Mouse (Mus musculus) urinary bladder, postnatal 14 days (tissue): ENCODE data around the gene Cyp4f16.
"Not testable (repeated sequence)": the region's sequence is repeated elsewhere in the genome, so short reads cannot be mapped to it uniquely, and the experiment has no call there.

ENCODE experiments used
- DNase-seq: peaks from one replicate; pipeline ENCODE4 v3.0.0; 2021; ENCODE audit warnings: low spot score

Cyp4f16 gene

DNA sequence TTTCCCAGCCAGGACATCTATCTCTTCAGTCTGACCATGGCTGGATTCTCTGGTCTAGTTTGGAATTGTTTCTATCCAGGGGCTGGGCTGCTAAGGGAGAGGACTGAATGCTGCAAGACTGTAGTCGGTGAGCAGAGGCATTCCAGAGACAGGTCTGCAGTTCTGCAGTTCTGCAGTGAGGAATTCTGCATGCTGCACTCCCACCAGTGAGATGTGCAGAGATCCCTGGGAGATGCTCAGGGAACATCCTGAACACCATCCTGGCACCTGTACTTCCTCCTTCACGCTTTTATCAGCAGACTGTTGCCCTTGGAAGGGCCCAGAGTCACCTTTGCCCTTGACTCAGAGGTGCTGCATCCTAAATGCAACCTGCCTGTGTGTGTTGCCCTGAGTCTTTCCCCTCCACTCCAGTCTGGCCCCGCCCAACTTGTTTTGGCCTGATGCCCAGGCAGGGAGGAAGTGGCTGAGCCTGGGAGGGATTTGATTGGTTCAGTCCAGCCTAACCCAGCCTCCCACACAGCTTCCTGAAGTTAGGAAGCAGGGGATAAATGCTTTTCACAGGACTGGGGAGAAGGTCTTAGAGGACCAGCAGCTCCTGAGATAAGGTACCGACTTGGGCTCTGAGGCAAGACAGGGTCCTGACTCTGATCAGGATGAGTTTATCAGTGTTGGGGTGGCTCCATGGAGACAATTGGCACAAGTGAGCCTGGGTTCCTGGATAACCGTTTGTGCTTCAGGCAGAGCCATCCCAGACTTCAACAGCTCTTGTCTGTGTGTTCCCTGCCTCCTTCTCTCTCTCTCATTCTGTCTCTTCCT is at the start of gene Cyp4f16:
Gene Cyp4f16 (plus strand): TSS at position 508 of the 816 bp plus-strand sequence.
- DNase-seq: peak; percentile 93

DNA sequence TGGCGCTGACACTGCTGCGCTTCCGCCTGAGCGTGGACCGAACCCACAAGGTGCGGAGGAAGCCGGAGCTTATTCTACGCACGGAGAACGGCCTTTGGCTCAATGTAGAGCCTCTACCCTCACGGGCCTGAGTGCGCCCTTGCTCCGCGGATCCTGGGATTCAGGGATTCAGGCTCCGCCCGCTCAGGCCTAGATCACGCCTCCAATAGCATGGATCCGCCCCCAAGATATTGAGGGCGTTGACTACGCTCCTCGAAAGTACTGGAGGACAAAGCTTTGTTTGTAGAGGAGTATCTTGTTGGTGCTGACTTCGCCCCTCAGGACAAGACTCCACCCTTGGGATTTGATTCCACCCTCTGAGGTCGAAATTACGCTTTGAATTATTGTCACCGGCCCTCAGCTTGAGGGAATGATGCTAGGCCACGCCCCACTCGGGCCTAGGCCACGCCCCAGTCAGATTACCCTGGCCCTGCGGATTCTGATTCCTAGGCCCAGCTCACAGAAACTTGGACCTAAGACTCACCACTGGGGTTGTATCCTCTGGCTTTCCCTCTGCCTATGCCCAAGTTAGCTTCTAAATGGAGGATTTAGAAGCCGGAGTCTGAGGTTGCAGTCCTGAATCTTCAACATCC is 43.9 kb upstream of the Cyp4f16 start:
- DNase-seq: peak; percentile 30

DNA sequence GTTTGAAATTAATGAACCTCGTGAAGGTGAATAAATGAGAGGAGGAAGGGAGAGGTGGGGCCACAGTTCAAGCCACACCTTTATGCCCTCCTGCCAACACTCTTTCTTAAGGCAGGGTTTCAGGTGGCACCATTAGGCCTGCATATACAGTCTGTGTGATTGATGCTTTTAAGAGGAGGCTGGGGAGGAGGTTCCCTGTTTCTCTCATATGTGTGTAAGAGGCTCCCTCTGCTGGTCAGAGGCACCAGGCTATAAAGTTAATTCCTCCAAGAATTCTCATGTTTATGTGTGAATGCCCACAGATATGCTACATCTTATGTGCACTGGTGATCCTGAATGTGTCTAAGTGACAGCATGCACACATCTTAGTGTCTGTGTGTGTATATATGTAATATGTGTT is 41.8 kb upstream of the Cyp4f16 start:
- peak; percentile 75 for DNase-seq

- DNase-seq: not testable (repeated sequence)
Observed at GRCm38 (mm10) chr17:32500511-32500910, 35.8 kb upstream of the Cyp4f16 start.

- no peak for DNase-seq
Observed at GRCm38 (mm10) chr17:32501051-32501450, 35.3 kb upstream of the Cyp4f16 start.

DNA sequence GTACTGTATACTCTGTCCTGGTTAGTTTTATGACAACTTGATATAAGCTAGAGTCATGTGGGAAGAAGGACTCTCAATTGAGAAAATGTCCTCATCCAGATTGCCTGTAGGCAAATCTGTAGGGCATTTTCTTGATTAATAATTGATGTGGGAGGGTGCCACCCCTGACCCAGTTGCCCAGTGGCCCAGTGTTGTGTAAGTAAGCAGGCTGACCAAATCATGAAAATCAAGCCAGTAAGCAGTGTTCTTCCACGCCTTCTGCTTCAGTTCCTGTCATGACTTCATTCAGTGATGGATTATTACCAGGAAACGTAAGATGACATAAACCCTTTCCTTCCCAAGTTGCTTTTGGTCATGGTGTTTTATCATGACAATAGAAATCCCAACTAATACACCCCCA is 33.2 kb upstream of the Cyp4f16 start:
- DNase-seq: no peak

DNA sequence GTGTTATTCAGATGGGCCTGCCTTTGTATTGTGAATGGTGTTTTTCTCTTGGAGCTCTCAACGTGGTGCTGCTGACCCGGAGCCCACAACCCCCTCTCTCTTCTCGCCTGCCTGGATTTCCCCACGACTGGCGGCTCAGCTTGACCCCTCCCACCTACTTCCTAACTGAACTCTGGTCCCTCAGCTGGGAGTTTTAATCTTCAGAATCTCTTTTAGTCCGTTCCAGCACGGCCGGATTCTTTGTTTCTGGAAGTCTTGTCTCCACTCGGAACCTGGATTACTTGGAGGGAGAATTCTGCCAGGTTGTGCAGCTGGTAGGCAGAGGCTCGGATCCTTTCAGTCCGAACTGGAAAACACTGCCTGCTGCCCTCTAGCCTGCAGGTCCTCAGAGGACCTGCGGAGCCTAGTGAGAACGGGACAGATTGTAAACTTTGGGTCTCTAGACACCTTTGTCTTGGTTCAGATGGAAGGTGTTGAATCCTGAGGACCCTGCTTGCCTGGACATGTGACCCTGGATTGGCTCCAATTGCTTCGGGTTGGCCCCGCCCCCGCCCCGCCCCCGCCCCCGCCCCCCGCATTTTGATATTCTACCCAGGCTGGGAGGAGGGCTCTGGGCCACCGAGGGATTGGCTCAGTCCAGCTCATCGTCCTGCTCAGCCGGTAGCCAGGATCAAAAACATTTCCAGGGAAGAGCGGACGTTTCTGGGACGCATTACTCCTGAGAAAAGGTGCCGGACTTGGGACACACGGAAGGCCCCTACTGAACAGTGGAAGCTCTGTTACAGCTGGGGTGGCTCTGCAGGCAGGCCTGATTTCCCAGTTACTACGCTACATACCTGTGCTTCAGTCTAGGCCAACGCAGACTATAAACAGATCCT is 30.3 kb upstream of the Cyp4f16 start, which contains the start of gene Cyp4f17:
Gene Cyp4f17 (plus strand): TSS at position 200 of the 878 bp plus-strand sequence.
- peak; percentile 42 for DNase-seq

DNA sequence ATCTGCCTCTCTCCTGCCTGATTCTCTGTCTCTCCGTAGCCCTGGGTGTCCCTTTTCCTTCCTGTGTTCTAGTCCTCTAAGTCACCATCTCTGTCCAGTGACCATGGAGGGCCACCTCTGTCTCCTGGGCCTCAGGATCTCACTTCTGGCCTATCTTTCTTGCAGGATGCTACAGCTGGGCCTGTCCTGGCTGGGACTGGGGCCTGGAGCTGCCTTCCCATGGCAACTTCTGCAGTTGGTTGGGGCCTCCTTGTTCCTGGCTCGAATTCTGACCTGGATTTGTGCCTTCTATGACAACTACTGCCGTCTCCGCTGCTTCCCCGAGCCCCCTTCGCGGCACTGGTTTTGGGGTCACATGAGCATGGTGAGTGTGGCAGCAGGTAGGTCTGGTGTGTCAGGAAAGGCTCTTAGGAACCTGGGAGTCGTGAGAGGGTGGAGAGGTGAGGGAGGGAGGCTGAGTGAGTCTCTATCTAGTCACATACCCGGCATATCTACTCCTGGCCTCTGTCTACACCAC is 29.6 kb upstream of the Cyp4f16 start:
- peak; percentile 19 for DNase-seq

DNA sequence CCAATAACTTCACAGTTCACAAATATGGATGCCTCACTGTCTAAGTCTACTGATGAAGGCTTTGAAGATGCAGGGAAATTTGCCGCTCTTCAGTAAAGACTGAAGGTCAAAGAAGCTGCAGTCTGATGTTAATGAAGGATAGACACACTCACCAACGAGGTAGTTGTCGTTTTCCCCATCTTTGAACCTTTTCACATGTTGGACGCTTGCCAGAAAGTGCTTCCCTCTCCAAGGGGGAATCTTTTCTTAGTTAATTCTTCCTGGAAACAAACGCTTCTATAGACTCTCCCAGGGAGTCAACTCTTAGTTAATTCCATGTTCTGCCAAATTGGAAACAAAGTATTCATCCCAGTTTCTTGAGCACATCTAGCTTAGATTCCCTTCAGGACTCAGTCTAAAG is 20.2 kb upstream of the Cyp4f16 start:
- no peak for DNase-seq

GRCm38 (mm10) chr17:32521981-32522380 is 14.4 kb upstream of the Cyp4f16 start:
- no peak for DNase-seq

- DNase-seq: no peak
Observed at GRCm38 (mm10) chr17:32522386-32522785, 14.0 kb upstream of the Cyp4f16 start.

DNA sequence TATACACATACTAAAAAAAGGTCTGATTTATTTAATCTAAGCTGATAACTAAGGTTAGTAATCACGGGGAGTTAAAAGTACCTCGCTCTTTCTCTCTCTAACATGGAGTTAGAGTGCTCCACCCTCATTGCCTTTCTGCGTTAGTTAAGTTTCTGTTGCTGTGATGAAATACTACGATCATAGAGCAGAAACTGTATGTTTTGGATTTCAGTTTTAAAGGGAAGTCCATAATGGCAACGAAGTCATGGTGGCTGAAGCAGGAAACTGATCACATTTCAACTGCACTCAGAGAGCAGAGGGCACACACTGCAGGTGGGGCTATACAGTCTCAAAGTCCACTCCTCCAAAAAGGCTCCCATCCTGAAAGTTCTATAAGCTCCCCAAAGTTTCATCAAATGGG is 13.5 kb upstream of the Cyp4f16 start:
- DNase-seq: no peak

DNA sequence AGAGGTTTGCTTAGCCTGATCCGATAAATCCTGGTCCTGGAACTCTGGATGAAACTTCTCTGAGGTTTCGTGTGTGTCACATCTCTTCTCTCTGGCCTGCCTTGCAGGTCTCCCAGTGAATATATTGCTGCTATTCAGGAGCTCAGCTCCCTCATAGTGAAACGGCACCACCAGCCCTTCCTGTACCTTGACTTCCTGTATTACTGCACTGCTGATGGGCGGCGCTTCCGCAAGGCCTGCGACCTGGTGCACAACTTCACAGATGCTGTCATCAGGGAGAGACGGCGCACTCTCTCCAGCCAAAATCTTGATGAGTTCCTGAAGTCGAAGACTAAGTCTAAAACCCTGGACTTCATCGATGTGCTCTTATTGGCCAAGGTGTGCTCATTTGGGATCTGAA is 12.5 kb upstream of the Cyp4f16 start:
- DNase-seq: no peak

- DNase-seq: not testable (repeated sequence)
Observed at GRCm38 (mm10) chr17:32526341-32526740, 10.0 kb upstream of the Cyp4f16 start.

DNA sequence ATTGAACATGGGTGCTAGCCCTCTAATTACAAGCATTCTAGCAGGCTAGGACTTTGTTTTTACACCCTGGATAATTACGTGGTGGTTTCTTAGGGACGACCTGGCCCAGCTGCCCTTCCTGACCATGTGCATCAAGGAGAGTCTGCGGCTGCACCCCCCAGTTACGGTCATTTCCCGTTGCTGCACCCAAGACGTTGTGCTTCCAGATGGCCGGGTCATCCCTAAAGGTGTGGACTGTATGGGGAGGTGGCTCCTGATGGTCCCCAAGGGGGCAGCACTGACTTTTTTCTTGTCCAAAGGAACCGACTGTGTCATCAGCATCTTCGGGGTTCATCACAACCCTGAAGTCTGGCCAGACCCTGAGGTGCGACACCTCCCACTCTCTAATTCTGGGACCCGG is 8.6 kb upstream of the Cyp4f16 start:
- DNase-seq: no peak

DNA sequence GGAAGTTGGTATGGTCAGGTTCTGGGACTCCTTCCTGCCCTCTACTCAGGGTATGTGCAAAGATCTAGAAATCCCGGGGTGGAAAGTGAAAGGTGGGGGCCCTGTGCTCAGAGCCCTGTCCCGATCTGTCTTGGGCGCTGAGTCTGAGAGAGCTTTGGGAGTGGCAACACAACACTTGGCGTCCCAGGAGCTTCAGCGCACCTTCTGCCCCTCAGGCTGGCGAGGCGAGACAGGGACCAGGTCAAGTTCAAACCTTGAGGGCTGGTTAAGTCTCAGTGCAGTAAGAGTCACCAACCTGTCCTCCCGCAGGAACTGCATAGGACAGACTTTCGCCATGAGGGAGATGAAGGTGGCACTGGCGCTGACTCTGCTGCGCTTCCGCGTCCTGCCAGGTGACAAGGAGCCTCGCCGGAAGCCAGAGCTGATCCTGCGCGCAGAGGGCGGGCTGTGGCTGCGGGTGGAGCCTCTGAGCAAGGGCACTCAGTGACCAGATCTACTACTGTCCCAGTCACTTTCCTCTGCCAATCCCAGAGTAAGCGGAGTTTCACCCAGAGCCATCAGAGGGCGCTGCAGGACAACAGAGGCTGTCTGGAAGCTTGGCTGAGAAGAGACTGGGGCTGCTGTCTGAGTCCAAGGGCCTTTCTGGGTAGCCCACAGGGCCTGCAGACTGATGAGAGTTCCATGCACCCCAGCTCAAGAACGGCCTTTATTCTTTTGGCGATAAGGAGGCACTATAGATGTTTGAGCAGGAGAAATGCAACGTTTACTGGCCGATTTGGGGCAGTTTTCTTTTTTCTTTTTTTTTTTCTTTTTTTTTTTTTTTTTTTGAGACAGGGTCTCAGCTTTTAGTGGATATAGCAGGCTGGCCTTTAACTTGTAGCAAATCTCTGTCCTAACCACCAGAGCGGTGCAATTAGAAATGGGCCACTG is 7.7 kb upstream of the Cyp4f16 start:
- DNase-seq: peak; percentile 90

DNA sequence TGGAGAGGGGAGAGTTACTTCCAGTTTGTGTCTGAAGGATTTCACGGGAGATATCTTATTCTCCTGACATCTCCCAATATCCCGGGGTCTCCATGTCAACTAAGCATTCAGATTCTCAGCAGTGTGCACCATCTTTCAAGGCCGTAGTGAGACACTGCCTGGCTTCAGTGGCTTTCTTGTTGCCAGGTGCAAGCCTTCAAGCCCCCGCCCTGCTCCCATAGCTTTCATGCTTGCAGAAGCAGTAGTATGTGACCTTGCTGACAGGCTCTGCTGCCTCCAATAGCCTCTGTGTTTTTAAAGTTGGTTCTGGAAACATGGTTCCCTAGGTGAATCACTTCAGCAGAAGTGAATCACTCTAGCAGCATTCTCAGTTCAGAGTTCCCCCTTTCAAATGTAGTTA is 4.0 kb upstream of the Cyp4f16 start:
- DNase-seq: not testable (repeated sequence)

GRCm38 (mm10) chr17:32534068-32534467 is 2.3 kb upstream of the Cyp4f16 start:
- no peak for DNase-seq

DNA sequence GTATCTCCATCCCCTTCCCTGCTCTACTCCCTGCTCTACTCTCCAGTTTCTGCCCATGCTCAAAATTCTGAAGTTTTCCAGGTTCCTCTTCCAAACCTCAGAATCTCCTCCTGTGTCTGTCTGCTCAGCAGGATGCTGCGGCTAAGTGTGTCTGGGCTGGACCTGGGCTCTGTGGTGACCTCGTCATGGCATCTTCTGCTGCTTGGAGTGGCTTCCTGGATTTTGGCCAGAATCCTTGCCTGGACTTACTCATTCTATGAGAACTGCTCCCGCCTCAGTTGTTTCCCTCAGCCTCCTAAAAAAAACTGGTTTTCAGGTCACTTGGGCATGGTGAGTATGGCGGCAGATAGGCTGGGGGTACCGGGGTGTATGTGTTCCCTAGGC is 501 bp downstream of the Cyp4f16 start:
- no peak for DNase-seq

- not testable (repeated sequence) for DNase-seq
Observed at GRCm38 (mm10) chr17:32544792-32545191, 8.4 kb downstream of the Cyp4f16 start.

- DNase-seq: not testable (repeated sequence)
Observed at GRCm38 (mm10) chr17:32550377-32550776, 14.0 kb downstream of the Cyp4f16 start.
